Mouse (Mus musculus): ENCODE measurements around the gene Gm44790.
"Not testable (repeated sequence)": the region's sequence is repeated elsewhere in the genome, so short reads cannot be mapped to it uniquely, and the experiment has no call there.

The Gm44790 gene

GRCm38 (mm10) chr6:86472100-86472955 lies 45.9 kb downstream of the Gm44790 start:
- in situ Hi-C loops (cut with MboI; ENCODE audit: low sequenced_read_pairs): no loop called here

- in situ Hi-C loops (cut with MboI; ENCODE audit: low sequenced_read_pairs): no loop called here
Observed at GRCm38 (mm10) chr6:86473077-86473476, 46.6 kb downstream of the Gm44790 start.

- in situ Hi-C loops (cut with MboI; ENCODE audit: low sequenced_read_pairs): no loop called here
Observed at GRCm38 (mm10) chr6:86474072-86474471, 47.6 kb downstream of the Gm44790 start.

GRCm38 (mm10) chr6:86474646-86475181 lies 48.3 kb downstream of the Gm44790 start:
- in situ Hi-C loops (cut with MboI; ENCODE audit: low sequenced_read_pairs): no loop called here

- in situ Hi-C loops (cut with MboI; ENCODE audit: low sequenced_read_pairs): no loop called here
Observed at GRCm38 (mm10) chr6:86475462-86476167, 49.2 kb downstream of the Gm44790 start.

GRCm38 (mm10) chr6:86476931-86477330 lies 50.5 kb downstream of the Gm44790 start:
- in situ Hi-C loops (cut with MboI; ENCODE audit: low sequenced_read_pairs): no loop called here

- in situ Hi-C loops (cut with MboI; ENCODE audit: low sequenced_read_pairs): no loop called here
Observed at GRCm38 (mm10) chr6:86479311-86479710, 52.9 kb downstream of the Gm44790 start.

GRCm38 (mm10) chr6:86479816-86480188 lies 53.3 kb downstream of the Gm44790 start:
- in situ Hi-C loops (cut with MboI; ENCODE audit: low sequenced_read_pairs): no loop called here

- in situ Hi-C loops (cut with MboI; ENCODE audit: low sequenced_read_pairs): no loop called here
Observed at GRCm38 (mm10) chr6:86480189-86480831, 53.9 kb downstream of the Gm44790 start.

GRCm38 (mm10) chr6:86481871-86482270 lies 55.4 kb downstream of the Gm44790 start:
- in situ Hi-C loops (cut with MboI; ENCODE audit: low sequenced_read_pairs): no loop called here

- in situ Hi-C loops (cut with MboI; ENCODE audit: low sequenced_read_pairs): no loop called here
Observed at GRCm38 (mm10) chr6:86485943-86486640, 59.6 kb downstream of the Gm44790 start.

- in situ Hi-C loops (cut with MboI; ENCODE audit: low sequenced_read_pairs): no loop called here
Observed at GRCm38 (mm10) chr6:86487358-86488148, 61.1 kb downstream of the Gm44790 start.

- in situ Hi-C loops (cut with MboI; ENCODE audit: low sequenced_read_pairs): no loop called here
Observed at GRCm38 (mm10) chr6:86488149-86488485, 61.7 kb downstream of the Gm44790 start.

- in situ Hi-C loops (cut with MboI; ENCODE audit: low sequenced_read_pairs): no loop called here
Observed at GRCm38 (mm10) chr6:86489945-86490344, 63.5 kb downstream of the Gm44790 start.

GRCm38 (mm10) chr6:86490413-86490812 lies 64.0 kb downstream of the Gm44790 start:
- in situ Hi-C loops (cut with MboI; ENCODE audit: low sequenced_read_pairs): not testable (repeated sequence)

GRCm38 (mm10) chr6:86493469-86494263 lies 67.2 kb downstream of the Gm44790 start:
- in situ Hi-C loops (cut with MboI; ENCODE audit: low sequenced_read_pairs): no loop called here

GRCm38 (mm10) chr6:86494767-86495166 lies 68.3 kb downstream of the Gm44790 start:
- in situ Hi-C loops (cut with MboI; ENCODE audit: low sequenced_read_pairs): no loop called here
